Mouse (Mus musculus): ENCODE data around the gene Cyp2c65. TPM values are rescaled to one million over a fixed set of nuclear protein-coding genes. Genes with fewer than 3 reads are reported as not detected.
"Not testable (repeated sequence)": the region's sequence is repeated elsewhere in the genome, so short reads cannot be mapped to it uniquely, and the experiment has no call there.

The Cyp2c65 gene
- polyA plus RNA-seq (2011; ENCODE audit: insufficient read depth, insufficient read length, low read depth, missing spikeins) = not detected in 2 replicates

DNA sequence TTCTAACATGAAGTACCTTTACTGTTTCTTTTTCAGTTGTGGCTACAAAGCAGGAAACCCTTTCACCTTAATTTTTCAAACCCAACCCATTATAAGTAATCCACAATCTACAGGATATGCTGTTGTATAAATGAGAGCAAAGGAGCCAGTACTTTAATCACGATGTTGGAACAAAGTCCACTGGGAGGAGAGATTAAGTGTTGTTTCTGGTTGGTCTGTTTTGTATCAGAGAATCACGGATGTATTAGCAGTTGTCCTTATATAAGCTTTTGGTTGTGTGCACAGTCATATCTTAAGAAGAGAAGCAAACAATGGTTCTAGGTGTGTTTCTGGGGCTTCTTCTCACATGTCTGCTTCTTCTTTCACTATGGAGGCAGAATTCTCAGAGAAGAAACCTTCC lies at the start of gene Cyp2c65:
Gene Cyp2c65, plus strand, starts transcription at position 297 of the 400 bp plus-strand sequence.
- H3K36me3 ChIP-seq (ENCODE audit: control insufficient read depth, insufficient read depth, low read length, poor library complexity, severe bottlenecking) = no peaks in the 10 kb centered on the region
- no peaks in the 10 kb centered on the region for H3K4me1 ChIP-seq (ENCODE audit: control insufficient read depth, insufficient read depth, low read length)
- H3K4me3 ChIP-seq (ENCODE audit: low read depth, low read length) = no peak within 1 kb of the TSS
- no peaks in the 10 kb centered on the region for H3K9me3 ChIP-seq (replicated peaks; ENCODE audit: control insufficient read depth, insufficient read depth, low read length, poor library complexity, severe bottlenecking)
- H3K27me3 ChIP-seq (ENCODE audit: control insufficient read depth, insufficient read depth, low read length, poor library complexity, severe bottlenecking) = 0 out of 2 replicates have a peak, but pooled peaks cover 1% of the 10 kb centered on the region
- H3K27ac ChIP-seq (ENCODE audit: insufficient read depth, low read length) = no peak within 1 kb of the TSS
- TF ChIP-seq POLR2A (IDR thresholded peaks at IDR 0.05; ENCODE audit: insufficient read depth, low read length) (no peak), EP300 (IDR thresholded peaks at IDR 0.05; ENCODE audit: insufficient read depth, low read depth, low read length) (no peak), CTCF (IDR thresholded peaks at IDR 0.05; ENCODE audit: low read depth, low read length) (no peak)
- no peak within 1 kb of the TSS for H3K9ac ChIP-seq (ENCODE audit: low read depth, poor library complexity, severe bottlenecking)

DNA sequence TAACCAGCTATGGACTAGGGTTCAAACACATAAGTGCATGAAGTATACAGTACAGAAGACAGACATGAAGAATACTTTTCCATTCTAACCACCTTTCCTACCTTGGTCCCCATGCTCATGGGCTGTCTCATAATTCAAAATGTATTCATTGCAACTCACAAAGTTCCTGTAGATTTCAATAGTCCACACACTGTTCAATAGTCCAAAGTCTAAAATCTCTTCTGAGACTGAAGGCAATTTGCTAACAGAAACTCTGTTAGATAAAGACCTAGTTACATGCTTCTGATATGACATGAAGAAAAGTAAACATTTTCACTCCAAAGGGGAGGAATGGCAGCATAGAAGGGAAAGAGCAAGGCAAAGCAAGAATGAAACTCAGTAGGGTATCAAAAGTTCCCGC lies 2.9 kb upstream of the Cyp2c65 start:
- H3K36me3 ChIP-seq (ENCODE audit: control insufficient read depth, insufficient read depth, low read length, poor library complexity, severe bottlenecking) = no peaks in the 10 kb centered on the region
- H3K27me3 ChIP-seq (ENCODE audit: control insufficient read depth, insufficient read depth, low read length, poor library complexity, severe bottlenecking) = 0 out of 2 replicates have a peak, but pooled peaks cover 1% of the 10 kb centered on the region
- TF ChIP-seq POLR2A (IDR thresholded peaks at IDR 0.05; ENCODE audit: insufficient read depth, low read length) (no peak), EP300 (IDR thresholded peaks at IDR 0.05; ENCODE audit: insufficient read depth, low read depth, low read length) (no peak), CTCF (IDR thresholded peaks at IDR 0.05; ENCODE audit: low read depth, low read length) (no peak)
- H3K4me3 ChIP-seq (ENCODE audit: low read depth, low read length) = no peak overlapping the region
- H3K27ac ChIP-seq (ENCODE audit: insufficient read depth, low read length) = no peak overlapping the region
- H3K4me1 ChIP-seq (ENCODE audit: control insufficient read depth, insufficient read depth, low read length) = no peaks in the 10 kb centered on the region
- H3K9ac ChIP-seq (ENCODE audit: low read depth, poor library complexity, severe bottlenecking) = no peak overlapping the region
- H3K9me3 ChIP-seq (replicated peaks; ENCODE audit: control insufficient read depth, insufficient read depth, low read length, poor library complexity, severe bottlenecking) = no peaks in the 10 kb centered on the region

DNA sequence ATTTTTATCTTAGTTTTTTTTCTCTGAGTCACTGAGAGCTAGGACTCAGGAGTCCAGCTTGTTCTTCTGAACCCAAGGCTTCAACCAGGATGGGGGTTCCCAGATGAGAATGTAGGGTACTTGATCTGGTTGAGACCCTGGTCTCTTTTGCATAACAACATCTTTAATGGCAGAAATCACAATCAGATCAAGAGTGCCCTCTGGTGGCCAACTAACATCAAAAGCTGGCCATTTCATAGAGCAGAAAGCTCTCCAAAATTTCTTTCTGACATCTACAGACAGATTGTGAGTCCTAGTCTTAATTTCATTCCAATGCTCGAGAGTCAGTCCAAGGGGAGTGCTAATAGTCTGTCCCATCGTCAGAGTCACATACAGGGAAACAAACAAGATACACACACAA lies 38.0 kb downstream of the Cyp2c65 start:
- H3K9ac ChIP-seq (ENCODE audit: low read depth, poor library complexity, severe bottlenecking); H3K27ac ChIP-seq (ENCODE audit: insufficient read depth, low read length); H3K36me3 ChIP-seq (ENCODE audit: control insufficient read depth, insufficient read depth, low read length, poor library complexity, severe bottlenecking); H3K4me3 ChIP-seq (ENCODE audit: low read depth, low read length); H3K27me3 ChIP-seq (ENCODE audit: control insufficient read depth, insufficient read depth, low read length, poor library complexity, severe bottlenecking); H3K4me1 ChIP-seq (ENCODE audit: control insufficient read depth, insufficient read depth, low read length): not testable (repeated sequence)
- H3K9me3 ChIP-seq (replicated peaks; ENCODE audit: control insufficient read depth, insufficient read depth, low read length, poor library complexity, severe bottlenecking) = peaks cover 20% of the 10 kb centered on the region

DNA sequence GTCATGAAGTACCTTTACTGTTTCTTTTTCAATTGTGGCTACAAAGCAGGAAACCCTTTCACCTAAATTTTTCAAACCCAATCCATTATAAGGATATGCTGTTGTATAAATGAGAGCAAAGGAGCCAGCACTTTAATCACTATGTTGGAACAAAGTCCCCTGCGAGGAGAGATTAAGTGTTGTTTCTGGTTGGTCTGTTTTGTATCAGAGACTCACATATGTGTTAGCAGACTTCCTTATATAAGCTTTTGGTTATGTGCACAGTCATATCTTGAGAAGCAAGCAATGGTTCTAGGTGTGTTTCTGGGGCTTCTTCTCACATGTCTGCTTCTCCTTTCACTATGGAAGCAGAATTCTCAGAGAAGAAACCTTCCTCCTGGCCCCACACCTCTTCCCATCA lies 52.8 kb downstream of the Cyp2c65 start, which contains the start of gene Cyp2c66:
Gene Cyp2c66, plus strand, starts transcription at position 255 of the 400 bp plus-strand sequence.
- no peak within 1 kb of the TSS for H3K4me3 ChIP-seq (ENCODE audit: low read depth, low read length)
- TF ChIP-seq POLR2A (IDR thresholded peaks at IDR 0.05; ENCODE audit: insufficient read depth, low read length) = no peak
- TF ChIP-seq CTCF (IDR thresholded peaks at IDR 0.05; ENCODE audit: low read depth, low read length) = no peak
- TF ChIP-seq EP300 (IDR thresholded peaks at IDR 0.05; ENCODE audit: insufficient read depth, low read depth, low read length) = no peak
- no peak within 1 kb of the TSS for H3K27ac ChIP-seq (ENCODE audit: insufficient read depth, low read length)
- no peaks in the 10 kb centered on the region for H3K36me3 ChIP-seq (ENCODE audit: control insufficient read depth, insufficient read depth, low read length, poor library complexity, severe bottlenecking)
- H3K4me1 ChIP-seq (ENCODE audit: control insufficient read depth, insufficient read depth, low read length) = no peaks in the 10 kb centered on the region
- no peaks in the 10 kb centered on the region for H3K9me3 ChIP-seq (replicated peaks; ENCODE audit: control insufficient read depth, insufficient read depth, low read length, poor library complexity, severe bottlenecking)
- no peaks in the 10 kb centered on the region for H3K27me3 ChIP-seq (ENCODE audit: control insufficient read depth, insufficient read depth, low read length, poor library complexity, severe bottlenecking)
- H3K9ac ChIP-seq (ENCODE audit: low read depth, poor library complexity, severe bottlenecking) = no peak within 1 kb of the TSS

Other genes starting within 250 kb of the Cyp2c65 start
- gene Noc3l, start 241.8 kb upstream of the Cyp2c65 start, polyA plus RNA-seq (2011; ENCODE audit: insufficient read depth, insufficient read length, low read depth, missing spikeins) = 32.7 and 34.7 TPM in 2 replicates
- gene Tbc1d12, start 224.4 kb upstream of the Cyp2c65 start, polyA plus RNA-seq (2011; ENCODE audit: insufficient read depth, insufficient read length, low read depth, missing spikeins) = 5.3 and 6.3 TPM in 2 replicates
- gene Hells, start 130.1 kb upstream of the Cyp2c65 start, polyA plus RNA-seq (2011; ENCODE audit: insufficient read depth, insufficient read length, low read depth, missing spikeins) = 526 and 534 TPM in 2 replicates
- 0.33 TPM in 1 of 2 replicates, not detected in the other for gene Cyp2c55, start 54.0 kb upstream of the Cyp2c65 start, polyA plus RNA-seq (2011; ENCODE audit: insufficient read depth, insufficient read length, low read depth, missing spikeins)
- not detected in 2 replicates for gene Cyp2c66, start 52.9 kb downstream of the Cyp2c65 start, polyA plus RNA-seq (2011; ENCODE audit: insufficient read depth, insufficient read length, low read depth, missing spikeins)
- gene Cyp2c29, start 208.4 kb downstream of the Cyp2c65 start, polyA plus RNA-seq (2011; ENCODE audit: insufficient read depth, insufficient read length, low read depth, missing spikeins) = 0.52 TPM in 1 of 2 replicates, not detected in the other

Measured in ES-Bruce4 (cell line).